Mouse (Mus musculus) forebrain, embryonic 13.5 days (tissue): Measurements from ENCODE around the gene Syne1. TPM values are rescaled to one million over a fixed set of nuclear protein-coding genes. Genes with fewer than 3 reads are reported as not detected.

Experiments used
- ATAC-seq: fragments of 200-750 bp; cut with Nextera tagmentation; 2 replicates; pipeline ENCODE4 v1.8.0; 2017
- H3K27ac ChIP-seq: fragments of 300-500 bp; sonication (generic); 2 replicates; pipeline ENCODE4 v1.5.1; 2015; ENCODE audit warnings: inconsistent platforms, mild to moderate bottlenecking, moderate library complexity
- H3K27me3 ChIP-seq: fragments of 300-500 bp; sonication (generic); 2 replicates; pipeline ENCODE4 v1.6.1; 2015; ENCODE audit warnings: mild to moderate bottlenecking, inconsistent platforms
- H3K36me3 ChIP-seq: fragments of 300-500 bp; sonication (generic); 2 replicates; pipeline ENCODE4 v1.6.1; 2015; ENCODE audit warnings: mild to moderate bottlenecking, inconsistent platforms; ENCODE audit not compliant: poor library complexity, severe bottlenecking
- H3K4me1 ChIP-seq: fragments of 300-500 bp; sonication (generic); 2 replicates; pipeline ENCODE4 v1.6.1; 2015; ENCODE audit warnings: inconsistent platforms
- H3K4me2 ChIP-seq: fragments of 300-500 bp; sonication (generic); 2 replicates; pipeline ENCODE4 v1.6.1; 2015; ENCODE audit warnings: inconsistent platforms, mild to moderate bottlenecking, moderate library complexity
- H3K4me3 ChIP-seq: fragments of 300-500 bp; sonication (generic); 2 replicates; pipeline ENCODE4 v1.5.1; 2015; ENCODE audit warnings: mild to moderate bottlenecking, inconsistent platforms
- H3K9ac ChIP-seq: fragments of 300-500 bp; sonication (generic); 2 replicates; pipeline ENCODE4 v1.6.1; 2015; ENCODE audit warnings: mild to moderate bottlenecking, inconsistent platforms
- H3K9me3 ChIP-seq: fragments of 300-500 bp; sonication (generic); replicated peaks from 2 replicates; pipeline ENCODE4 v1.6.1; 2016; ENCODE audit warnings: inconsistent platforms
- WGBS: fragments of 180-500 bp; shearing (Covaris S2); methylation state at CpG from one replicate; pipeline ENCODE4 v1.1.7; 2015; 5-methylcytosine and 5-hydroxymethylcytosine counted together
- polyA plus RNA-seq: library from polyadenylated mRNA; unstranded; fragments of >200 nt; fragmentation: Nextera tagmentation; extraction: Ambion mirVana; gene quantifications from 2 replicates; pipeline ENCODE4 v1.2.1, GENCODE M21; 2015

Gene Syne1
- polyA plus RNA-seq, 1 experiment from 2014 or later, result 2.4 TPM

DNA sequence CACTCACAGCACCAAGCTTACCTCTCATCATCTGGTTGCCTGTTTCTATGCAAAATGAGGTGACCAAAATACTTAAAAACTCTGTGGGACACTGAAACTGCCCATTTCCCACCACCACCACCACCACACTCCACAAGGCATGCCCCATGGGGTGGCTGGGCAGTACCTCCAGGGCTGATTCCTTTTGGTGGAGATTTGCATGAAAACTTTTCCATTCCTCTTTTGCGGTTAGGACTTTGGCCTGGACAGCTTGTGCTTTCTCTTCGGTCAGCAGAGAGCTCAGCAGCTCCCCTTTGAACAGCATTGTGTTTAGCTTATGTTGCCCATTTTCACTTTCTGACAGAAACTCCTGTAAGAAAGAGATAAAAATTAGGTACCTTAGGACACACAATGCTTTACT is 280.6 kb downstream of the Syne1 start:
- H3K36me3 ChIP-seq, result no peaks in the 10 kb centered on the region
- H3K4me2 ChIP-seq, result no peak overlapping the region
- no peak for ATAC-seq
- H3K9me3 ChIP-seq, result no peaks in the 10 kb centered on the region
- no peak overlapping the region for H3K4me3 ChIP-seq
- no peak overlapping the region for H3K27ac ChIP-seq
- WGBS, result 88% methylated on average over 2 of the region's 2 CpGs
- H3K9ac ChIP-seq, result no peak overlapping the region
- H3K4me1 ChIP-seq, result no peaks in the 10 kb centered on the region
- no peaks in the 10 kb centered on the region for H3K27me3 ChIP-seq

GRCm38 (mm10) chr10:5264418-5264817 is 286.9 kb downstream of the Syne1 start:
- peak; percentile 30; the same call in 1 of the 2 replicates for ATAC-seq
- Histone ChIP-seq H3K9me3 (no peaks in the 10 kb centered on the region), H3K4me3 (no peak overlapping the region), H3K4me1 (no peaks in the 10 kb centered on the region), H3K9ac (no peak overlapping the region), H3K27me3 (no peaks in the 10 kb centered on the region), H3K27ac (no peak overlapping the region), H3K4me2 (no peak overlapping the region), H3K36me3 (no peaks in the 10 kb centered on the region)
- WGBS, result 78% methylated on average over 10 of the region's 10 CpGs

GRCm38 (mm10) chr10:5262636-5263035 is 288.6 kb downstream of the Syne1 start:
- Histone ChIP-seq H3K9ac (no peak overlapping the region), H3K4me3 (no peak overlapping the region), H3K4me2 (no peak overlapping the region), H3K9me3 (no peaks in the 10 kb centered on the region), H3K27ac (no peak overlapping the region), H3K36me3 (no peaks in the 10 kb centered on the region), H3K4me1 (no peaks in the 10 kb centered on the region), H3K27me3 (no peaks in the 10 kb centered on the region)
- no peak for ATAC-seq
- 87% methylated on average over 8 of the region's 8 CpGs for WGBS

GRCm38 (mm10) chr10:5256686-5257085 is 294.6 kb downstream of the Syne1 start:
- Histone ChIP-seq H3K4me3 (no peak overlapping the region), H3K9ac (no peak overlapping the region), H3K4me1 (no peaks in the 10 kb centered on the region), H3K27ac (no peak overlapping the region), H3K4me2 (no peak overlapping the region), H3K9me3 (no peaks in the 10 kb centered on the region), H3K27me3 (no peaks in the 10 kb centered on the region), H3K36me3 (no peaks in the 10 kb centered on the region)
- no peak for ATAC-seq

- Histone ChIP-seq H3K4me3 (no peak overlapping the region), H3K4me1 (no peaks in the 10 kb centered on the region), H3K4me2 (no peak overlapping the region), H3K36me3 (no peaks in the 10 kb centered on the region), H3K9ac (no peak overlapping the region), H3K27ac (no peak overlapping the region), H3K9me3 (no peaks in the 10 kb centered on the region), H3K27me3 (no peaks in the 10 kb centered on the region)
- ATAC-seq, result no peak
Observed at GRCm38 (mm10) chr10:5253752-5254151, 297.5 kb downstream of the Syne1 start.

DNA sequence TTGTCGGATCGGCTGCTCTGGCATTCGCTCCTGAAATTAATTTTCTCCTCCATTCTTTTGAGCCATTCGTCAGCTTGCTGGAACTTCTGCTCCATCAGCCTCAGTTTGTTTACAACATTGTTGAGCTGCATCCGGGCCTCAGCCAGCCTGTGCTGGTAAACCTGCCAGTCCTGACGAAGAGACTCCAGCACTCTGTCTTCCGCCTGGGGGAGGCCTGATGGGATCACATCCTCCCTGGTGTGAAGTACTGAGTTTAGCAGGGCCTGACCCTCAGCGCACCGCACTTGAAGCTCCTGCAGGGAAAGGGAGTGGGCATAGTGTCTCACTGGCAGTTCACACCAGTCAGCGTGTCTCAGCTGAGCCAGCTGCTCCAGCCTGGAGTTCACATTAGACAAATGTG is 300.6 kb downstream of the Syne1 start:
- Histone ChIP-seq H3K27ac (no peak overlapping the region), H3K4me2 (no peak overlapping the region), H3K27me3 (no peaks in the 10 kb centered on the region), H3K4me1 (no peaks in the 10 kb centered on the region), H3K36me3 (no peaks in the 10 kb centered on the region), H3K4me3 (no peak overlapping the region), H3K9ac (no peak overlapping the region), H3K9me3 (no peaks in the 10 kb centered on the region)
- 79% methylated on average over 10 of the region's 10 CpGs for WGBS
- ATAC-seq, result no peak

DNA sequence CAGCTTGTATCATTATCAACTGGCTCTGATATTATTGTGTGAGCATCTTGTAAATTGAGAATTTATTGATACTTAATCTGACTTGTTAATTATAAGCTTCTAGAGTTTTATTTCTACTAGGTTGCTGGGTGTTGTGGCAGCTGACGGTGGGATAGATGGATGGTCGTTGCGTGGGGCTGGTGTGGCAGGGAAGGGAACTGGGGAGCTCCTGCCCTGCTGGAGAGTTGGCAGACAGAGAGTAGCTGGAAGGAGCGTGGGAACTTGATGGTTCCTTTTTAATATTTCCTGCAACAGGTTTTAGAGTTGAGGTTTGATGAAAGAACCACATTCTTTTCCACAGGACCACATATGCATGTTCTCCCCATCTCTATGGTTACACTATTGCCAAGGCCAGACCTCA is 311.6 kb downstream of the Syne1 start:
- Histone ChIP-seq H3K9ac (no peak overlapping the region), H3K9me3 (no peaks in the 10 kb centered on the region), H3K27me3 (no peaks in the 10 kb centered on the region), H3K4me1 (peaks cover 3% of the 10 kb centered on the region; the same call in 1 of the 2 replicates), H3K36me3 (no peaks in the 10 kb centered on the region), H3K27ac (no peak overlapping the region), H3K4me2 (no peak overlapping the region), H3K4me3 (no peak overlapping the region)
- ATAC-seq, result peak; percentile 50
- 50% methylated on average over 4 of the region's 4 CpGs for WGBS

- Histone ChIP-seq H3K27me3 (no peaks in the 10 kb centered on the region), H3K4me2 (no peak overlapping the region), H3K4me3 (no peak overlapping the region), H3K9me3 (no peaks in the 10 kb centered on the region), H3K4me1 (peaks cover 3% of the 10 kb centered on the region; the same call in 1 of the 2 replicates), H3K36me3 (no peaks in the 10 kb centered on the region), H3K27ac (no peak overlapping the region), H3K9ac (no peak overlapping the region)
- no peak for ATAC-seq
- 56% methylated on average over 4 of the region's 4 CpGs for WGBS
Observed at GRCm38 (mm10) chr10:5236926-5237325, 314.4 kb downstream of the Syne1 start.

GRCm38 (mm10) chr10:5236171-5236570 is 315.1 kb downstream of the Syne1 start:
- Histone ChIP-seq H3K4me3 (no peak overlapping the region), H3K27me3 (no peaks in the 10 kb centered on the region), H3K4me2 (no peak overlapping the region), H3K4me1 (peaks cover 3% of the 10 kb centered on the region; the same call in 1 of the 2 replicates), H3K27ac (no peak overlapping the region), H3K9ac (no peak overlapping the region), H3K36me3 (no peaks in the 10 kb centered on the region), H3K9me3 (no peaks in the 10 kb centered on the region)
- 88% methylated on average over 3 of the region's 3 CpGs for WGBS
- ATAC-seq, result no peak

GRCm38 (mm10) chr10:5234721-5235501 is 316.4 kb downstream of the Syne1 start:
- Histone ChIP-seq H3K9me3 (no peaks in the 10 kb centered on the region), H3K36me3 (no peaks in the 10 kb centered on the region), H3K27ac (no peak overlapping the region), H3K4me1 (peaks cover 3% of the 10 kb centered on the region; the same call in 1 of the 2 replicates), H3K9ac (no peak overlapping the region), H3K4me3 (no peak overlapping the region), H3K4me2 (no peak overlapping the region), H3K27me3 (no peaks in the 10 kb centered on the region)
- WGBS, result 84% methylated on average over 9 of the region's 9 CpGs
- peak; percentile 44; the same call in 1 of the 2 replicates for ATAC-seq

GRCm38 (mm10) chr10:5229129-5229528 is 322.2 kb downstream of the Syne1 start:
- no peaks in the 10 kb centered on the region for H3K9me3 ChIP-seq
- H3K9ac ChIP-seq, result no peak overlapping the region
- H3K27me3 ChIP-seq, result no peaks in the 10 kb centered on the region
- no peak overlapping the region for H3K27ac ChIP-seq
- ATAC-seq, result no peak
- no peak overlapping the region for H3K4me2 ChIP-seq
- no peaks in the 10 kb centered on the region for H3K4me1 ChIP-seq
- H3K4me3 ChIP-seq, result no peak overlapping the region
- H3K36me3 ChIP-seq, result no peaks in the 10 kb centered on the region
- WGBS, result 92% methylated on average over 8 of the region's 8 CpGs

- no peak overlapping the region for H3K4me2 ChIP-seq
- H3K4me1 ChIP-seq, result no peaks in the 10 kb centered on the region
- ATAC-seq, result no peak
- H3K4me3 ChIP-seq, result no peak overlapping the region
- WGBS, result 83% methylated on average over 20 of the region's 20 CpGs
- H3K27ac ChIP-seq, result no peak overlapping the region
- H3K36me3 ChIP-seq, result no peaks in the 10 kb centered on the region
- no peaks in the 10 kb centered on the region for H3K9me3 ChIP-seq
- H3K27me3 ChIP-seq, result no peaks in the 10 kb centered on the region
- H3K9ac ChIP-seq, result no peak overlapping the region
Observed at GRCm38 (mm10) chr10:5227395-5228076, 323.7 kb downstream of the Syne1 start.
